Mouse (Mus musculus): ENCODE results near the gene Spaca4. TPM values are rescaled to one million over a fixed set of nuclear protein-coding genes. Genes with fewer than 3 reads are reported as not detected.
A peak's percentile ranks its signal among the peaks of the same experiment; 100 is the strongest.

Gene Spaca4
- polyA plus RNA-seq, 1 experiment from 2014 or later, result not detected

DNA sequence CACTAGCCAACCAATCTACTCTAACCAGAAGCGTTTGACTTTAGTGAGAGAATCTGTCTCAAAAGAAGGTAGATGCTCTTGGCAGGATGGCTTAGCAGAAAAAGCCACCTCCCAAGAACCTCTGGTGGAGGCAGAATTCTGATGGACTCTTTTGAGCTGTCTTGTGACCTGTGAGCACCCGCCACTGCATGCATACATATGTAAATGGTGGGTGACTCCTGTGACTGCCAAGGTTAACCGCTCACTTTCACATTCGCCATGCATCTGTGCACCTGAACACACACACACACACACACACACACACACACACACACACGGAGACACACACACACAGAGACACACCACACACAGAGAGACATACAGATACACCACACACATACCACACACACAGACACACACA, 21.8 kb upstream of the Spaca4 start:
- H3K27me3 ChIP-seq, result 0 out of 2 replicates have a peak, but pooled peaks cover under 1% of the 10 kb centered on the region
- H3K27ac ChIP-seq, result no peak overlapping the region
- H3K36me3 ChIP-seq, result no peaks in the 10 kb centered on the region
- H3K4me2 ChIP-seq (replicated peaks), result no peak overlapping the region
- 84% methylated on average over 5 of the region's 5 CpGs for WGBS
- H3K9me3 ChIP-seq (replicated peaks), result no peaks in the 10 kb centered on the region
- no peak overlapping the region for H3K9ac ChIP-seq
- no peak for ATAC-seq (ENCODE audit: low FRiP score)
- H3K4me1 ChIP-seq, result peaks cover 10% of the 10 kb centered on the region
- H3K4me3 ChIP-seq, result no peak overlapping the region

DNA sequence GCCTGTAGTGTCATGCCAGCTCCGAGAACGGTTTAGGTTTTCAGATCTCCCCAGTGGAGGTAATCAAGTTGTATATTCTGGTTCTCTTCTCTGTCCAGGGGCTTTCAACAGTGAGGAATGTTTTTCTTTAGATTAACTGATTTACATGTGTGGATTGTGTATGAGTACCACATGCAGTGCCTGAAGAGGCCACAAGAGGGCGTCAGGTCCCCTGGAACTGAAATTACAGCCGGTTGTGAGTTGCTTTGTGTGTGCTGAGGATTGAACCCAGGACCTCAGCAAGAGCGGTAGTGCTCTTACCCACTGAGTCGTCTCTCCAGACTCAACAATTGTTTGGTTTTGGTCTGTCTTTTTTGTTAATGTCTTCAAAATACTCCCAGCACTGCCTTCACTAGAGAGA, 20.9 kb upstream of the Spaca4 start:
- no peak overlapping the region for H3K9ac ChIP-seq
- 68% methylated on average over 6 of the region's 6 CpGs for WGBS
- H3K4me3 ChIP-seq, result no peak overlapping the region
- no peaks in the 10 kb centered on the region for H3K36me3 ChIP-seq
- H3K27me3 ChIP-seq, result peaks cover 6% of the 10 kb centered on the region; the same call in 1 of the 2 replicates
- H3K9me3 ChIP-seq (replicated peaks), result no peaks in the 10 kb centered on the region
- no peak for ATAC-seq (ENCODE audit: low FRiP score)
- H3K4me2 ChIP-seq (replicated peaks), result no peak overlapping the region
- no peak overlapping the region for H3K27ac ChIP-seq
- H3K4me1 ChIP-seq, result peaks cover 10% of the 10 kb centered on the region

DNA sequence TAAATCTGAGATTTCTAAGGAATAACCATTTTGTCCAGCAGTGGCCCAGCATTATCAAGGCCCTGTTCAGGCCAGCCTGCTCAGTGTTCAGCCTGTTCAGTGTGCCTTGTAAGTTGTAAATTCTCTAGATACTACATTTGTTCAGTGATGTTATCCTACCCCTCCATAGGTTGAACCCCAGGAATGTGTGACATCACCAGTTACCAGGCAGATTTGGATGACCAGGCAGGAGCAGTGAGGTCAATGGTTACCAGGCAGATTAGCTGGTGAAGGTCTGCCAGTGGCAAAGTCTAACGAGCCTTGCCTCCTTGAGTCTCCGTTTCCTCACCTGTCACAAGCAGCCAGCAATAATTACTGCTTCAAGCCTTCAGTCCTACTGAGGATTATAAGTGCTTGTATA, 18.8 kb upstream of the Spaca4 start:
- H3K4me1 ChIP-seq, result peaks cover 5% of the 10 kb centered on the region
- no peak overlapping the region for H3K4me2 ChIP-seq (replicated peaks)
- 51% methylated on average over 2 of the region's 2 CpGs for WGBS
- H3K9ac ChIP-seq, result no peak overlapping the region
- peaks cover 15% of the 10 kb centered on the region; the same call in 1 of the 2 replicates for H3K27me3 ChIP-seq
- H3K9me3 ChIP-seq (replicated peaks), result no peaks in the 10 kb centered on the region
- H3K27ac ChIP-seq, result no peak overlapping the region
- H3K36me3 ChIP-seq, result no peaks in the 10 kb centered on the region
- no peak overlapping the region for H3K4me3 ChIP-seq
- no peak for ATAC-seq (ENCODE audit: low FRiP score)

DNA sequence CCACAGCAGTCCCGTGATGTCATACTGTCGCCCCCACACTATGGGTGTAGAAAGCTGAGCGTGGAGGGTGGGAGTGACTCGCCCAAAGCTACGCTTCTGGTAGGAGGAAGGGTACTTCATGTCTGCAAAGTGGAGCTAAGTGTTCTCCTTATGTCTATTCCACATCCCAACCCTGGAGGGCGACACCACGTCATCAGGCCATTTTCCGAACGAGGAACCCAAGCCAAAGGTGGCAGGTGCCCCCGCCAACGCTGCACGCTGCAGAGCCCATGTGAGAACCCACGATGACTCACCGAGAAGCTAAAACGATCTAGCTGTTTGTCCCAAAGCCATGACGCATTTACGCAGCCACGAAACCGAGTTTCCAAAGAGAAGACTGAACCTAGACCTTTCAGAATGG, 16.7 kb upstream of the Spaca4 start:
- H3K4me3 ChIP-seq, result 0 out of 2 replicates have a peak overlapping the region, but pooled peaks have one; percentile 5
- WGBS, result 45% methylated on average over 19 of the region's 19 CpGs
- peaks cover 15% of the 10 kb centered on the region; the same call in 1 of the 2 replicates for H3K27me3 ChIP-seq
- 0 out of 2 replicates have a peak overlapping the region, but pooled peaks have one; percentile 8 for H3K9ac ChIP-seq
- no peaks in the 10 kb centered on the region for H3K9me3 ChIP-seq (replicated peaks)
- no peak overlapping the region for H3K27ac ChIP-seq
- no peaks in the 10 kb centered on the region for H3K36me3 ChIP-seq
- no peaks in the 10 kb centered on the region for H3K4me1 ChIP-seq
- H3K4me2 ChIP-seq (replicated peaks), result peak overlapping the region; percentile 19; the same call in 1 of the 2 replicates
- no peak for ATAC-seq (ENCODE audit: low FRiP score)

DNA sequence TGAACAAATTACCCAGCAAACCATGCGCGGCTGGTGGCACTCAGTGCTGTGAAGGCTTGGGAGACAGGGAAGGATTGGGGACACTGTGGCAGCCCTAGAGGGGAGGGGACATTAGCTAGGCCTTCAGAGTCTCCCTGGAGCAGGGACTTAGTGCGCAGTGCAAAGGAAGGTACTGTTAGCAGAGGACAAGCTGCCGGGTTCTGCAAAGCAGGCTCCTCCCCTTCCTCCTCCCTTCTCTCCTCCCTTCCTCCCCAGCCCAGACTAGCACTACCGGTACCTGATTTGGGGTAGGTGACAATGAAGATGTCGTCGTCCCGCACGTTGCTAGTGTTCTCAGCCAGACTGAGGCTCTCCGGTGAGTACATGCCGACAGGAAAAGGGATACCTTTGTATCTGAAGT, 16.2 kb upstream of the Spaca4 start:
- Histone ChIP-seq H3K9ac (no peak overlapping the region), H3K27ac (no peak overlapping the region)

DNA sequence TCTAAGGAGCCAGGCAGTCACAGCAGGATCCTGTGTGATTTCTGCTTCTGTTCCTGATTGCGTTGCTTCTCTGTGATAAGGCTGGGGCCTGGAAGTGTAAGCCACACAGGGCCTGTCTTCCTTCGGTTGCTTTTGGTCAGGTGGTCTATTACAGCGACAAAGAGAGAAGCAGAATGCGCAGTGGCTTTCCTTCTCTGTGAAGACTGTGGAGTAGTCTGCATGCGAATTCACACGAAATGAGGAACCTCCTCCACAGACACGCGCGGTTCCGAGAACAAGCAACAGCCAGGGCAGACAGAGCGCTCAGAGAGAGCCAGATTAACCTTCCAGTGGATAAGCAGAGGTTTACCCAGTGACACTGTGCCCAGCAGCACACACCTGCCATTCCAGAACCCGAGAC, 15.7 kb upstream of the Spaca4 start:
- no peaks in the 10 kb centered on the region for H3K9me3 ChIP-seq (replicated peaks)
- no peak overlapping the region for H3K4me3 ChIP-seq
- no peak for ATAC-seq (ENCODE audit: low FRiP score)
- 87% methylated on average over 12 of the region's 12 CpGs for whole genome bisulfite sequencing
- H3K4me1 ChIP-seq, result no peaks in the 10 kb centered on the region
- no peak overlapping the region for H3K27ac ChIP-seq
- H3K36me3 ChIP-seq, result no peaks in the 10 kb centered on the region
- H3K27me3 ChIP-seq, result peaks cover 15% of the 10 kb centered on the region; the same call in 1 of the 2 replicates
- no peak overlapping the region for H3K9ac ChIP-seq
- H3K4me2 ChIP-seq (replicated peaks), result no peak overlapping the region

More for the DNA sequence above, 16.2 kb upstream of the Spaca4 start:
- no peak for ATAC-seq (ENCODE audit: low FRiP score)
- peak overlapping the region; percentile 19; the same call in 1 of the 2 replicates for H3K4me2 ChIP-seq (replicated peaks)
- H3K27me3 ChIP-seq, result peaks cover 15% of the 10 kb centered on the region; the same call in 1 of the 2 replicates
- H3K9me3 ChIP-seq (replicated peaks), result no peaks in the 10 kb centered on the region
- H3K36me3 ChIP-seq, result no peaks in the 10 kb centered on the region
- H3K4me1 ChIP-seq, result no peaks in the 10 kb centered on the region
- WGBS, result 39% methylated on average over 11 of the region's 11 CpGs
- peak overlapping the region; percentile 5; the same call in 1 of the 2 replicates for H3K4me3 ChIP-seq

DNA sequence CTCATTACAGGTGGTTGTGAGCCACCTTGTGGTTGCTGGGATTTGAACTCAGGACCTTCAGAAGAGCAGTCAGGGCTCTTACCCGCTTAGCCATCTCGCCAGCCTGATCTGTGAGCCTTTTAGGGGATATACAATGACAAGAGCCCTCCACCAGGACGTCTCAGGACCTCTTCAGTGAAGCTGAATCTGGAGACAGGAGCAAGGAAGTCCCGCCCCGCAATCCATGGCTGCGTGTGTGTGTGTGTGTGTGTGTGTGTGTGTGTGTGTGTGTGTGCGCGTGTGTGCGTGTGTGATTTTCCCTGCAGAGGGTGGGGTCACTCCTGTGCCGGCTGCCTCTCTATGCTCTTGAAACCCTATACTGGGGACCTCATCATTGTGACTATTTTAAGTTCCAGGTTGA, 14.2 kb upstream of the Spaca4 start:
- Histone ChIP-seq H3K27ac (no peak overlapping the region), H3K4me1 (no peaks in the 10 kb centered on the region), H3K36me3 (no peaks in the 10 kb centered on the region), H3K4me3 (no peak overlapping the region), H3K4me2 (replicated peaks) (no peak overlapping the region), H3K9me3 (replicated peaks) (no peaks in the 10 kb centered on the region), H3K27me3 (peaks cover 15% of the 10 kb centered on the region; the same call in 1 of the 2 replicates), H3K9ac (no peak overlapping the region)
- ATAC-seq (ENCODE audit: low FRiP score), result no peak
- 66% methylated on average over 8 of the region's 10 CpGs for WGBS

DNA sequence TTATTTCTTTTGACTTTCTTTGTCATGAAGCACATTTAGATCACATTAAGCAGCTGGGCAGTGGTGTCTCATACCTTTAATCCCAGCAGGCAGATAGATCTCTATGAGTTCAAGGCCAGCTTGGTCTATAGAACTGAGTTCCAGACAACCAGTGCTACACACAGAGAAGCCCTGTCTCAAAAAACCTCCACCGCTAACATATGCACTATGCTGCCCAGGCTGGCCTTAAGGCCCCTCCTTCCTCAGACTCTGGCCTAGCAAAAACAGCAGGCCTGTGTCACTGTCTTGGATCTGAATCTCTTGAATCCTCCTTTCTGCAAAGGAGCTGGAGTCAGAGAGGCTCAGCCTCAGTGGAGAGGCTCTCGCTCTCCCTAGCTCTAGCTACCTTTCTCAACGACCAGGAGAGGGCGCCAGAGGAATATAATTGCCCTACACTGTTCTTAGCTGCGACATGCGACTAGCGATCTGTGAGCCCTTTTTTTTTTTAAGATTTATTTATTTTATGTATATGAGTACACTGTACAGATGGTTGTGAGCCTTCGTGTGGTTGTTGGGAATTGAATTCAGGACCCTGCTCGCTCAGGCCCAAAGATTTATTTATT, 13.7 kb upstream of the Spaca4 start:
- Histone ChIP-seq H3K27me3 (peaks cover 15% of the 10 kb centered on the region; the same call in 1 of the 2 replicates), H3K36me3 (no peaks in the 10 kb centered on the region), H3K27ac (no peak overlapping the region), H3K4me1 (no peaks in the 10 kb centered on the region), H3K4me2 (replicated peaks) (no peak overlapping the region), H3K4me3 (no peak overlapping the region), H3K9ac (no peak overlapping the region), H3K9me3 (replicated peaks) (no peaks in the 10 kb centered on the region)
- WGBS, result 11% methylated on average over 9 of the region's 9 CpGs
- ATAC-seq (ENCODE audit: low FRiP score), result peak; percentile 81

DNA sequence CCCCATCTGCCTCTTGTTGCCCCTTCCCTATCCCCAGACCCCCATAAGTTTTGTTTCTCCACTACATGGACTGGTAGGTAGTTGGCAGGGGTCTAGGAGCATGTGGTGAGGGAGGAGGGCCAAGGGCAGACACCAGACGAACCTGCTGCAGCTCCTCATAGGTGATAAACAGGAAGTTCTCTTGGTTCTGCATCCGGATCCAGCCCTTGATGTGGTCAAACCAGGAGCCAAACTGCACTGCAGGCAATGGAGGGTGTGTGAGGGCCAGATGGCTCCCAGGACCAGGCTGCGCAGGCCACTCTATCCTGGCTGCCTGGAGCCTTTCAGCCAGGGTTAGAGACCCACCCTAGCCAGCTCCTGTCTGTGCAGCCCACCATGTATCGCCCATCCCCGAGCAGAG, 7.9 kb upstream of the Spaca4 start:
- ATAC-seq (ENCODE audit: low FRiP score), result no peak
- Histone ChIP-seq H3K36me3 (peaks cover 6% of the 10 kb centered on the region), H3K4me3 (no peak overlapping the region), H3K9ac (no peak overlapping the region), H3K4me1 (peaks cover 10% of the 10 kb centered on the region), H3K27ac (no peak overlapping the region), H3K4me2 (replicated peaks) (no peak overlapping the region), H3K27me3 (no peaks in the 10 kb centered on the region), H3K9me3 (replicated peaks) (no peaks in the 10 kb centered on the region)
- WGBS, result 79% methylated on average over 5 of the region's 5 CpGs

DNA sequence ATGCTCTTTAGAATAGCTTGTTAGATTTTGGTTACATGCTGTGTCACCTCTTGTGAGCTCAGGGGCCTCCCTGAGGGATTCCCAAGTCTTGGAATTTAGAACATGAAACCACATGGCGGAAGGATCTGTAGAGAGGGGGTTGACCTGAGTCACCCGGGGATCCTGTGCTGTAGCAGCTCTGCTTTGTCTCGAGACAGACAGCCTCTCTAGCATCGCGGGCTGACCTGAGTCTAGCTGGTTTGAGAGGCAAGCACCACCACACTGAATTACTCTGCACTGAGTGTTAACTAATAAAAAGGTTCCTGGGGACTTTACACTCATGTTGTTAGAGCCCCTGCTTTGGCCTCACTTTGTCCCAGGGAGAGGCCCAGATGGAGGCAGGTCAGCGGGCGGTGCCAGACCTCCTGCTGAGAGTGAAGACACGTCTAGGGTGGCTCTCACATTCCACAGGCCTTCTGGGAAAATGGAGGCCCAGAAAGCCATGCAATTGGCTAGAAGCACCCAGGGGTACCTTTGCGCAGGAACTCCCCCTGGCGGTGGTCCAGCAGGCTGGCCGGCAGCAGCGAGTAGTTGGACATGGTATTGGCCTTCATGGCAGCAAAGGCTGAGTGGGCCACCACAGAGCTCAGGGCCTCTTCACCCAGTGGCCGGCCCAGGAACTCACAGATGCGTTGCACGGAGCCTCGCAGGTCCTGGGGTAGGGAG, 5.3 kb upstream of the Spaca4 start:
- ATAC-seq (ENCODE audit: low FRiP score), result no peak
- Histone ChIP-seq H3K9ac (0 out of 2 replicates have a peak overlapping the region, but pooled peaks have one; percentile 13), H3K27ac (0 out of 2 replicates have a peak overlapping the region, but pooled peaks have one; percentile 30), H3K27me3 (no peaks in the 10 kb centered on the region), H3K4me2 (replicated peaks) (no peak overlapping the region), H3K4me3 (no peak overlapping the region), H3K4me1 (peaks cover 10% of the 10 kb centered on the region), H3K9me3 (replicated peaks) (no peaks in the 10 kb centered on the region), H3K36me3 (peaks cover 20% of the 10 kb centered on the region)
- 15% methylated on average over 16 of the region's 16 CpGs for WGBS

DNA sequence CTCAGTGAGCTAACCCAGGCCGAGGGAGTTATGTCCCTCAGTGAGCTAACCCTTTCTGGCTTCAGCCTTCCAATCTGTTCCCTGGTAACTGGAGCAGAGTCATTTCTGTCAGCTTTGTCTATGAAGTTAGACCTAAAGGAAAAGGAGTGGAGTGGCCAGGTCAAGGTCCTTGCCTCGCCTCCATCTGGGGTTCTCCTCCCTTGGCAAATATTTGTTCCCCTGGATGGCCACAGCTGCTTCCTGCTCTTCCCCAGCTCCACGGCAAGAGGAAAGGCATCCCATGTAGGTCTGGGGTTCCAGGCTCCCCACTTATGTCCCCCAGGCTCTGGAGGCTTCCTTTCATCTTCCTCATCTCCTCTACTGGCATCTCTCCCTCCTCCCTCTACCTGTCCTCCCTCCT, 2.0 kb upstream of the Spaca4 start:
- no peak for ATAC-seq (ENCODE audit: low FRiP score)
- H3K9ac ChIP-seq, result no peak overlapping the region
- H3K4me2 ChIP-seq (replicated peaks), result no peak overlapping the region
- no peaks in the 10 kb centered on the region for H3K9me3 ChIP-seq (replicated peaks)
- H3K27ac ChIP-seq, result no peak overlapping the region
- 88% methylated on average over 3 of the region's 3 CpGs for WGBS
- no peaks in the 10 kb centered on the region for H3K27me3 ChIP-seq
- H3K36me3 ChIP-seq, result peaks cover 52% of the 10 kb centered on the region
- H3K4me3 ChIP-seq, result no peak overlapping the region
- peaks cover 10% of the 10 kb centered on the region for H3K4me1 ChIP-seq

DNA sequence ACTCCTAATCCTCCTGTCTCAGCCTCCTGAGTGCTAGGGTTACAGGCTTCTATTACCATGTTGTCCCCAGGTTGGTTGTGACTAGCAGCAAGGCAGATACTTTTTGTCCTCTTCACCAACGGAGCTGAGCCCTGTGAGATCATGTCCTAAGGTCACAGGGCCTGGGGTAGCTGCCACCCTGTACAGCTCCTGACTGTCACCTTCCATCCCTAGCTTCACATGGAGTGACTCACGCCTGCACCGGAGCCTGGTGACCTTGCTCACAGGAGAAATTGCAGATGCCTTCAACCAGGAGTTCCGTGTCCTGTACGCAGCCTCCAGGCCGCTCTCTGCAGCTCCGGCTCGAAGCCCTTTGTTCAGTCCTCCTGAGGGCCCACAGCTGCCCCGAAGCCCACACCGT, 806 bp upstream of the Spaca4 start:
- no peak overlapping the region for H3K9ac ChIP-seq
- 95% methylated on average over 10 of the region's 10 CpGs for WGBS
- ATAC-seq (ENCODE audit: low FRiP score), result no peak

More for the DNA sequence above, 806 bp upstream of the Spaca4 start:
- H3K4me1 ChIP-seq, result peaks cover 12% of the 10 kb centered on the region
- no peak overlapping the region for H3K4me3 ChIP-seq
- H3K27ac ChIP-seq, result no peak overlapping the region
- H3K4me2 ChIP-seq (replicated peaks), result no peak overlapping the region
- peaks cover 64% of the 10 kb centered on the region for H3K36me3 ChIP-seq
- no peaks in the 10 kb centered on the region for H3K9me3 ChIP-seq (replicated peaks)
- no peaks in the 10 kb centered on the region for H3K27me3 ChIP-seq
